Mouse (Mus musculus) urinary bladder, postnatal 25 days (tissue): ENCODE measurements around the gene Mfsd1.

Source experiments
- DNase-seq: peaks from one replicate; pipeline ENCODE4 v3.0.0; 2022; ENCODE audit warnings: low spot score

Gene Mfsd1

DNA sequence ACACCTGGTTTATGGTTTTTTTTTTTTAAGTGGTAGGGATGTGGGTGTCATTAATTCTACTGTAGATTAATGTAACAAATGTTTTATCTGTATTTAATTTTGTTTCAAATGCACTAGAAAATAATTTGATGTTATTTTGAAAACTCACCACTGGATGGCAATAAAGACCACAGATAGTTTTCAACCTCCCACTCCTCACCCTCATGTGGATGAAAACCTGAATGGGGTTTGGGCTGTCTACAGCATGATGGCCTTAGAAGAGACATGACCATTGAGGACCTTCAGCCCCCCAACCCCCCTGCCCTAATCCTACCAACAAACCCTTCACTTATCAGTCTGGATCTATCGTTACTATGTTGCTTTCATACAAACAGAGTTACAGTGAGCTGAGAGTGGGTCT lies 42.1 kb downstream of the Mfsd1 start:
- DNase-seq, result no peak

DNA sequence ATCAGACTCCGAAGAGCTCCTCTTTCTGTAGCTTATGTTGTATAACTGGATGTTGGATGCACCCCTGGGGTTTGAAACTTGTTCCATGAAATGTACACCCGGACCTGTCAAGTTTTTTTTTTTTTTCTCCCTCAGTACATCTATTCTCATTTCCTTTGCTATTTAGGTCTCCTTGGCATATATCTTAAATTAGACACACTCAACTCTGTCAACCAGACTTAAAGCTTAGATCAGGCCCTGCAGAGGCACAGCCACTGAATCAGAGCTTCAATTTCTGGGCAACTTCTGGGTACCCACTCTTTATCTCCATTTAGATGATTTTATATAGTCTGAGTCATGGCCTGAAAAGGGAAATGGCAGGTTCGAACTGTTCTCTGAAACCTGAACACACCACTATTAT lies 60.6 kb downstream of the Mfsd1 start:
- no peak for DNase-seq

DNA sequence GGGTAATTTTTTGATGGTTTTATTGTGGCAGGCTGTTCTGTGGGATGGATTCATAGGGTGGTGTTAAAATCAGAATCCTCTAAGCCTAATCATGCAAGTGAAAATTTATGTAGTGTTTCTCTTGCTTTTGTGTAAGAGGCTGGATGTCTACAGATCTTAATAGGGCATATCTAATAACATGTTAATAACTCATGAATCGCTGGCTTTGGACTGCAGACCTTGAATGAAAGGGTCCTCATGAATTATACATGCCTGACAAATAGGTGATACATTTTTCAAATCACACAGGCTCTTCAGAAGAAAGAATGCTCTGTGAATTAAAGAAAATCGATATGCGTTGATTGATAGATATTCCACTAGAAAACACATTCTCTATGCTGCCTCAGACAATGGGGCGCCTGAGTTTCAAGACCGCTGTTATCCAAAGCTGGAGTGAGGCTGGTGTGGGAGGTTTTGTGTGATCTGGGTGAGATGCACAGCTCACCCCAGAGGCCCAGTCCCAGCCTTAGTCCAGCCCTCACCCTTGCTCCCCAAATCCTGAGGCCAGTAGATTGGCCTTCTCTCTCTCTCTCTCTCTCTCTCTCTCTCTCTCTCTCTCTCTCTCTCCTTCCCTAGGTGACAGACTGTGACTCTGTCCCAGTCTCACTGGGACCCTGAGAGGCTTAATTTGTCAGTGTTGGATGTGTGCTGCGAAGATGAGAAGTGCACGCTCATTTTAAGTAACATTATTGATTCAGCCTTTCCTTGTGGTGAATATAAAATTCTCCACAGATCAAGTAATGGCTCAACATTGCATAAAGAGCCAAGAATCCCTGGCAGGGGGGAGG lies 63.3 kb downstream of the Mfsd1 start:
- no peak for DNase-seq
